Mouse (Mus musculus): ENCODE measurements around the gene Ift52.
A peak's percentile ranks its signal among the peaks of the same experiment; 100 is the strongest.

Ift52 gene

DNA sequence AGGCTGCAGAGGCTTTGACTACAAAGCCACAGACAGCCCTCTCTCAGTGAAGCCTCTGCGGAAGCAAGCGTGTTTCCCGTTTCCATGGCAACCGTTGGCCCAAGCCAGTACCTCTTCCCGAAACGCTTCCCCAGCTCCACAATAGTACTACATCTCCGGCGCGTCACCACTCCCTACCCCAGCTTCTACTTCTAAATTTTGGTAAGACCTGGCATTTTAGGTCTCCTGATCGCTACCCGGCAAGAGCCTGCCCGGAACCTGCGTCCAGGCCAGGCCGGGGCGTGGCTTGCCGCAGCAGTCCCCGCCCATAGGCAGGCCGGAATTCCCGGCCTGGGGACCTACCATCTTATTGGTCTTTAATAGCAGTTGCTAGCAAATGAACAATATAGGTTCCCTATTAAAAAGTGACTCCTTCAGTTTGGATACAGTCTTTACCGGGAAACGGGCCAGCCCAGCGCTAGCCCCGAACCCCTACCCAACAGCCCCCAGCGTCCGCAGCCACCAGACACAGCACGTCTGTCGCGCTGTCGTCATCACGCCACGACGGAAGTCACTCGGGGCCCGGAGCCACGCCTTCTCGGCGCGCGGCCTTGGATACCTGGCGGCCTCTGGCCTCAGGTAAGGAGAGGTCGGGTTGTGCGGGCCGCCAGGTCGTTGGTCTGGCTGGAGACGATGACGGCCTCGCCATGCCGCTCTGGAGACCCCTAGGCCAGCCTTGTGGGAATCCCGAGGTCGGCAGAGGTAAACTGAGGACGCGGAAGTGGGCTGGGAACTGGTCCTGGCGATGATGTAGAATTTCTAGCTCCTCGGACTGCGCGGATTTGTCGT, at the start of gene Ift52:
Gene Ift52 (plus strand): TSS at position 439 of the 828 bp plus-strand sequence.
- DNase-seq (ENCODE audit: low read depth, low spot score): peak; percentile 94

DNA sequence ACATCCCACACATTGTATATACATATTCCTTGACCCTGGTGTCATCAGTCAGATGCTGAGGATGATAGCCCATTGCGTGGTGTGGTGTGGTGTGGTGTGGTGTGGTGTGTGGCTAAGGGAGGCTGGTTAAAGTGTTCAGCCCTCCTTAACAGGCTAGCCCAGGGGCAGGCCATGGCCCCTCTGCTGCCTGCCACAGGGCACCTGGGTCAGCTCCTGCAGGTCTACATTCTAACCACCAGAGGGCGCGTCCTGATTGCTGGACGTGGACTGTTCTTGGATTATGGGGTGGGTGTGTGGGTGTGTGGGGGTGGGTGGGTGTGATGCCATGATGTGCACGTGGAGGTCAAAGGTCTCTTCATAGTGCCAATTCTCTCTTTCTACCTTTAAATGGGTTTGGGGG, 48.8 kb upstream of the Ift52 start:
- peak; percentile 69 for DNase-seq (ENCODE audit: low read depth, low spot score)

GRCm38 (mm10) chr2:162969101-162969500, 48.1 kb upstream of the Ift52 start:
- no peak for DNase-seq (ENCODE audit: low read depth, low spot score)

DNA sequence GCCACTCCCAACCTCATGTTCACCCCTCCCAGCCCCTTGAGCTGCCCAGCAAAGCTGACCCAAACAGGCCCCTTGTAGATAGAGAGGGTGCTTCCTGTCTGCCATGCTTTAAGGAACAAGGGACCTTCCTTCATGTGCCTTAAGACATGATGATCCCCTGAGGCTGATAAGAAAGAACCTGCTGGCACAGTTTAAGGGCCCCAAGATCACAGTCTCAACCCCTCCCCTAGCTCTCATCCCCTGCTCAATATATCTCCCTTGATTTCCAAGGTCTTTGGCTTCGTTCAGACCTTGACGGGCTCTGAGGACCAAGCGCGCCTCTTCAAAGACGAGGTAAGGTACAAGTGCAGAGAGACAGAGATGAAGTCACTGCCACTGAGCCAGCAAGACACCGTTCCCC, 46.3 kb upstream of the Ift52 start:
- DNase-seq (ENCODE audit: low read depth, low spot score): no peak

DNA sequence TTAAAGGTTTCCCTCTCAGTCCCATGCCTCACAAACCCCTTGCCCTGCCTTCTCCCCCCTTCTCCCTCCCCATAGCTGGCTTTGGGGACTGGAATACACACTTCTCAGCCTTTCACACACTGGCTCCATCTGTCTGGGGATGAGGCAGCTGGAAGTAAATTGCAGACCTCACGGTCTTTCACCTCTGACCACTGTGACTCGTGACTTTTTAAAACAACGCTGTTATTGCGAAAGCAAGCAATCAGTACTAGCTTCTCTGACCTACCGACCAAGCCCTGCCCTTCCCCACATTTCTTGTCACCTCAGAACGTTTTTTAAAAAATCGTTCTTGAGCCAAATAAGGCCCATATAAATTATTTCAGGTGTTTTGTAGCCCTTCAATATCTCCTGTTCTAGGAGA, 44.4 kb upstream of the Ift52 start:
- DNase-seq (ENCODE audit: low read depth, low spot score): no peak

DNA sequence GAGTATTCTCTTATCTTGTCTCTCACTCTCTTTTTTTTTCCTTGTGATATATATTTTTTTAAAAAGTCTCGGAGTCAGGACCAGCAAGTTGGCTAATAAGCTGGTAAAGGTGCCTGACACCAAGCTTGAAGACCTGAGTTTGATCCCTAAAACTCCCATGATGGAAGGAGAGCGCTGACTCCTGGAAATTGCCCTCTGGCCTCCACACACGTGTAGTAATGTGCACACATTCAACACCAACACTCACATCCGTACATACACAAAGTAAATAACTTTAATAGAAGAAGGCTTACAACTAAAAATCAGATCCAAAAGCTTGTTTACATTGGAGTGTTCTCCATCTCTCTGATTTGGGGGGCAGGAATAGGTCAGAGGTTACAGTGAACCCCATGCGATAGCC, 43.9 kb upstream of the Ift52 start:
- DNase-seq (ENCODE audit: low read depth, low spot score): no peak

DNA sequence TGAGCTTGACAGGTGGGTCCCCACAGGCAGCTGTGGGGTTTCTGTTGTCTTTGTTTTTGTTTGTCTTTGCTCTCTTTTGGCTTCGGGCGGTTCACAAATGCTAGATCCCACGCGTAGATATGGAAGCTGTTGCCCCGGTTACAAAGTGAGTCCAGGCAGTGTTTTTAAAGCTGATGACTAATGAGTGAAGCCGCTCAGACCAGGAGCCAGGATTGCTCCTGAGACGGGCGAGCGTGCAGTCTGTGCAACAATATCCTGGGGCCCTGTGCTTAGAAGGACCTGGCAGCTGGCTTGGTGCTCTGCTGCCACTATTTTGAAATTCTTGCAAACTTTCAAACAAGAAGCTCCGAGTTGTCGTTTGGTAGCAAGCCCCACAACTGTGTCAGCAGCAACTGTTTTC, 43.5 kb upstream of the Ift52 start:
- DNase-seq (ENCODE audit: low read depth, low spot score): no peak

GRCm38 (mm10) chr2:162975157-162975775, 41.9 kb upstream of the Ift52 start:
- DNase-seq (ENCODE audit: low read depth, low spot score): no peak

DNA sequence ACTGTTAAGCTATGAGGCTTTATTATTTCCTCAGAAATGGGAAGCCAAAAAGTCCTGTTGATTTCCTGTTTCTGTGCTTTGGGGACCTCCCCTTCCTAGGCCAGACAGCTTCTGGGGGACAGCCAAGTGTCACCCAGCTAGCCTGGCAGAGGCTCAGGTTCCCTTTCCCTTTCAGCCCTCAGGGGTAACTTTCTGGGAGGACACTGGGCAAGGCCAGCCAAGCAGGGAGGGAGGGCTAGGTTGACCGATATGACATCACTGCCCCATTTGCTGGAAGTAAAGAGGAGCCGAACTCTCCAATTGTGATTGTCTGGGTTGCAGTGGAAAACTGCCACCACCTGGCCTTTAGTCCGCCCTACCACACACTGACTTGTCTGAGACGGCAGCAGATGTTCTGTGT, 41.2 kb upstream of the Ift52 start:
- no peak for DNase-seq (ENCODE audit: low read depth, low spot score)

- DNase-seq (ENCODE audit: low read depth, low spot score): no peak
Measured at GRCm38 (mm10) chr2:162984381-162984780, 32.8 kb upstream of the Ift52 start.

- no peak for DNase-seq (ENCODE audit: low read depth, low spot score)
Measured at GRCm38 (mm10) chr2:162985923-162986322, 31.2 kb upstream of the Ift52 start.

DNA sequence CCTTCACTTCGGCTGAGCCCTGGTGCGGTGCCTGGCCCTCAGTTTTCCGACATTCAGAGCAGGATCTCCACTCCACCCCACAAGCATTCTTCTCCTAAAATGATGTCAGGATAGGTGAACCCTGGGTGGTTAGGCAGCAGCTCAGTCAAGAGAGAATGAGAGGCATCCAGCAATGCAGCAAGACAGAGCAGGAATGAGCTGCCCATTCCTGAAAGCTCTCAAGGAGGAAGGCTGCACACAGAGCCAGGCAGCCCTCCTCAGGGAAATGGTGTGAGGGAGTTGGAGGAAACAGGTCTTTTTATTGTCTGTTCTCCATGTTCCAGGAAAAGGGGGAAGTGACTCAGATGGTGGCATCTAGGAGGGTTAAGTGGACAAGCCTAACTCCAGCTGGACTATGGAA, 30.4 kb upstream of the Ift52 start:
- no peak for DNase-seq (ENCODE audit: low read depth, low spot score)

- DNase-seq (ENCODE audit: low read depth, low spot score): no peak
Measured at GRCm38 (mm10) chr2:162987218-162987617, 29.9 kb upstream of the Ift52 start, which contains the start of gene Sgk2. TSS of gene Sgk2 (plus strand) at chr2:162987330.

DNA sequence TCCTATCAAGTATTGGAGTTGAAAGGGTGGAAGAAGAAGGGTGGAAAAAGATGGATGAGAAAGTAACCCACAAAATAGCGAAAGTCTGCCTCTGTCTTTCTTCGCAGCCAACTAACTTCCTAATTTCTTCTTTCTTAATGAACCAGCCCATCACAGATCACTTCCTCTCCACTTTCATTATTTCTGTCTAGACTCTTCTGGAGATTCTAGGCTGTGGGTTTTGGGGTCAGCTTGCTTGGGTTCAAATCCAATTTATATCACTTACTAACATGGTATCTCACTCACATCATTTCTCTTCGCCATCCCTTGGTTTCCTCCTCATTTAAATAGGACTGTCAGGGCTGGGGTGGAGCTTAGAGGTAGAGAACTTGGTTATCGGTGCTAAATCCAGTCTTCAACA, 28.9 kb upstream of the Ift52 start:
- DNase-seq (ENCODE audit: low read depth, low spot score): no peak

- no peak for DNase-seq (ENCODE audit: low read depth, low spot score)
Measured at GRCm38 (mm10) chr2:162991394-162992083, 25.6 kb upstream of the Ift52 start.

DNA sequence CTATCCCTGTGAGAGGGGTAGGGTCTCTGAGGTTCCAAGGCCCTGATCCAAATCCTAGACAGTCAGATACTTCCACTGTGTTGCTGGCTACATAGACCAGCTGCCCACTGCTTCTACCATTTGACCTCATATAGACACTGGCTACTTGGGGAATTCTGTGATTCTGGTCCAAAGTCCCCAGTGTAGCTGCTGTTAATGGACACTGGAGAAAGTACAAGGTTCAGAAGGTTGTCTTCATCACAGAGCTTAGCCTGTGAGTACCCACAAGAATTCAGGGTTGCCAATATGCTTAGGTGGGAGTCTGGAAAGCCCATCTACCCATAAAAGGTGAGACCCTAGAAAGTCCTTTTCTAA, 25.1 kb upstream of the Ift52 start:
- no peak for DNase-seq (ENCODE audit: low read depth, low spot score)

DNA sequence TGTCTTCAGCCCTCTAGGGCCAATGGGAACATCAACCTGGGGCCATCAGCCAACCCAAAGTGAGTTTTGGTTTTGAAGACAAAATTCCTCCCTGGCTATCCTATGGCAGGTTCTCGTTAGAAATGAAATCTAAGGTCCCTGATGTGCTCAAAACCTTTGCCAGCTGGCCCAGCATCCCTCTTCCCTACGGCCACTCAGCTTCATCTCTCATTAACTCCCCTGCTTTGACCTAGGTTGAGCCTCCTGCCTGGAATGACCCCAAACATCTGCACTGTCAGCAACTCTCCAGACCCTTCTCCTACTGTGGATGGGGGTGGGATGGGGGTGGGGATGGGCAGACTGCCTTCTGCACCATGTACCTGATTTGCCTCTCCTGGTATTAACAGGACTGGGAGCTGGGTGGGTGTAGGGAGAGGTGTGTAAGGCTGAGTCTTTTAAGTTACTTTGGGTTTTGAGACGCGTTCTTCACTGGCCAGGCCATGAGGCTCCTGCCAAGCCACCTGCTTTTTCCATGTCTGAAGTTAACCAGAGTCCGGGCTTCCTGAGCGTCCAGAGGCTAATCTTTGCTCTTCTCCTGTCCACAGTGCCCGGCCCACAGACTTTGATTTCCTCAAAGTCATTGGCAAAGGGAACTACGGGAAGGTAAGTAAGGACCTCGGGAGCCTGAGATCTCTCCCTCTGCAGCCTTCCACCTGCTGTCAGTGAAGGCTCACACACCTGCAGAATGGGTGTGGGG, 23.1 kb upstream of the Ift52 start:
- no peak for DNase-seq (ENCODE audit: low read depth, low spot score)

DNA sequence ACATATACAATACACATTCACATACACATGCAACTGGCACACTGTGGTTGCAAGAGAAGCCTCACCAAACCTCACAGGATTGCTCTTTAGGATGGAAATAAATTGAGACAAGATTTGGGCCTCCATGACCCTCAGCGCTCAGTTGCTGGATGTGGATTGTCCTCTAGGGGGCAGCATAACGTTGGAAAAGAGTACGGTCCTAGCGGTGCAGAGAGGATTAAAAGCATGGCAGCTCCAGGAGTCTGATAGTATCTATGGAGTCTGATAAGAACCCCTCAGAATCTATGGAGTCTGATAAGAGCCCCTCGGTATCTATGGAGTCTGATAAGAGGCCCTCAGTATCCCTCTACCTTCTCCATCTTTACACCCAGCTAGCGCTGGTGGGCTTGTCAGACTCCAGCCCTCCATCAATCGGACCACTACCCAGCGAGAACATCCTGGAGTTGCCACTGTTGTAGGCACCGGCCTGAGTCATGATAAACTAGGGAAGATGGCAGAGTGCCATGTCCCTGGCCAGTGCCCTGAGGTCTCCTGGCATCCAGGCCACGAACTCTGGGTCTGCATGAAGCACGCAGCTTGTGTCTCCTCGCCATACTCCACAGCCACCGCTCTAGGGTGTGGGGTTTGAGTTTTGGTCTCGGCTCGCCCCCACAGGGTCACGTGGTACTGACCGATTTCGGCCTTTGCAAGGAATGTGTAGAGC, 18.5 kb upstream of the Ift52 start:
- DNase-seq (ENCODE audit: low read depth, low spot score): peak; percentile 76

GRCm38 (mm10) chr2:162999744-163000143, 17.4 kb upstream of the Ift52 start:
- peak; percentile 58 for DNase-seq (ENCODE audit: low read depth, low spot score)

DNA sequence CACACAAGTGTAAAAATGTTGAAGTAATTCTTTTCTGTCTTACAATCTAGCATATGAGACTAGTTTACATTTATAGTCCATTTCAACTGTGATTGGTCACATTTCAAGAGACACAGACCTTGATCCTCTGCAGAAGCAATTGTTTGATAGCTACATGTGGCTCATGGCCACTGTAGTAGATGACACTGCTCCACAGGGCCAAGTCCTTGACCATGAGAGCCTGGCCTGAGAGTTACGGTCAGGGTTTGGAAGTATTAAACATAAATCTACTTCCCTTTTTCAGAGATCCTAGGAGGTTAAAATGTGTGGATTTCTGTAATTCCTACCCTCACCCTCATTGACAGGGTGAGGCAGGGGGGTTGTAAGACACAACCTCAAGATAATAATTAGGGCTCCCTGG, 16.1 kb upstream of the Ift52 start:
- DNase-seq (ENCODE audit: low read depth, low spot score): no peak

DNA sequence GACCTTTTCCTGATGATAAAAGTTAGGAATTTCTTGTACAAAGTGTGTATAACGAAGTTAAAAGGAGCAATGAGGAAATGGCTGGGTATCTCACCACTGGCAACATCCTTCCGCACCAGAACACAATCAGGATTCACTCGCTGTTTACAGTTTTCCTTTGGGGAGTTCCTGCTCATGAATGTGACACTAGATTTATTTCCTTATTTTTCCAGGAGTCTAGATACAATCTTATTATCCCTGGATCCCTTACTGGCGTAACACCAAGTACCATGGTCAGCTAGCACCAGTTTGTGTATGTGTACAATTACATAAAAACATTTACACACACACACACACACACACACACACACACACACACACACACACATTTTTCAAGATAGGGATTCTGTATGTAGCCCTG, 9.9 kb upstream of the Ift52 start:
- DNase-seq (ENCODE audit: low read depth, low spot score): no peak

Measured in CD4-positive, CD25-positive, alpha-beta regulatory T cell, adult 2 months (primary cell).